Mouse (Mus musculus) v-Abl transformed pro-B cells (cell line): ENCODE results near the gene Gm28048.

ENCODE experiments used
- in situ Hi-C, 2 experiments: fragments of 400-800 bp; cut with MboI; formaldehyde crosslinking; loops; one replicate each; pipeline ENCODE4 v1.15.1; 2025; ENCODE audit not compliant: unreplicated experiment in 2 of 2

Gm28048 gene

DNA sequence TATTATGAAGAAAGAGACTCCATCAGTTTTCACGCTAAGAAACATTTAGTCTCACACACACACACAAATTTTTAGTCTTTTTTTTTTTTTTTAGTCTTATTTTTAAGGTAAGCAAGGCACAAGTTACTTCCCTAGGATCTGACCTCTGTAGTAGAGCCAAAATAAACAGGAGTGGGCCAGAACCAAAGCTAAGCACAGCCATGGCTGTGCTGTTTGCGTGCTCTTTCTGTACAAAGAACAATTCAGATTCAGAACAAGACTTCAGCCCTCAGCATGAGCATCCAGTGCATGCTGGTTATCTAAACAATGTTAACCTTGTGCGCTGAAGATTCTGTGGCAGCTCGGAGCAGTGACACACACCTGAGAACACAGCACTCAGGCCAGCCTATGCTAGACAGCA, 17.5 kb downstream of the Gm28048 start:
- in situ Hi-C loops: no loop called here

DNA sequence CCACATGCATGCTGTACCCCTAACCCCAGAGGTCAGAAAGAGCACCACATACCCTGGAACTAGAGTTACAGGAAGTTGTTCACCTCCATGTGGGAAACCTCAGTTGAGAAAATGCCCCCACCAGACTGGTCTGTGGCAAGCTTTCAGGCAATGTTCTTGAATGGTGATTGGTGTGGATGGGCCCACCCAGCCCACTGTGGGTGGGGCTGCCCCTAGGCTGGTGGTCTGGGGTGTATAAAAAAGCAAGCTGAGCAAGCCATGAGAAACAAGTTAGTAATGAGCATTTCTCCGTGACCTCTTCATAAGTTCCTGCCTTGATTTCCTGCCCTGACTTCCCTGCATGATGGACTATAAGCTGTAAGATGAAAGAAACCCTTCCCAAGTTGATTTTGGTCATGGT, 19.8 kb downstream of the Gm28048 start:
- in situ Hi-C loops: no loop called here

DNA sequence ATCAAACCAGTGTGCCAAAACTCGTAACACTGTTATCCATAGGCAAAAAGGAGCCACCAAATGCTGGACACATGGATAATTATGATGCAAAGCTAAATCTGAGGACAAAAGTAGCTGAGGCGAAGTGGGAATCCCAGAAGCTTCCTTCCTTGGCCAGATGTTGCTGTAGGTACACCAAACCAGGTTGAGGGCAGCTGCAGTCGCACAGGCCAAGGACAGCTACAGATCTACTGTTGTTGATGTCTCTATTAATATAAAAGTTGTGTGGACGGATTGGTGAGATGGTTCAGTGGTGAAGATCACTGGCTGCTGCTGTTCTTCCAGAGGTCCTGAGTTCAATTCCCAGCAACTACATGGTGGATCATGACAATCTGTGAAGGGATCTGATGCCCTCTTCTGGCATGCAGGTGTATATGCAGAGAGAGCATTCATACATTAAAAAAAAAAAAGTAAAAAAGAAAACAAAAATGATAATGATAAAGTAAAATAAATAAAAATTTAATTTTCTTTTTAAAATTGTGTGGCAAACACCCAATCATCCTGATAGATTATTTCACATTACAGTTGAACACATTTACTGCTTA, 24.0 kb downstream of the Gm28048 start:
- in situ Hi-C loops: loop anchor here (5.0 to 10.0 kb wide), 7 partner anchors 96 to 731 kb away; partner anchors contain the start of gene B3gnt2 (in 1 of the 2)

DNA sequence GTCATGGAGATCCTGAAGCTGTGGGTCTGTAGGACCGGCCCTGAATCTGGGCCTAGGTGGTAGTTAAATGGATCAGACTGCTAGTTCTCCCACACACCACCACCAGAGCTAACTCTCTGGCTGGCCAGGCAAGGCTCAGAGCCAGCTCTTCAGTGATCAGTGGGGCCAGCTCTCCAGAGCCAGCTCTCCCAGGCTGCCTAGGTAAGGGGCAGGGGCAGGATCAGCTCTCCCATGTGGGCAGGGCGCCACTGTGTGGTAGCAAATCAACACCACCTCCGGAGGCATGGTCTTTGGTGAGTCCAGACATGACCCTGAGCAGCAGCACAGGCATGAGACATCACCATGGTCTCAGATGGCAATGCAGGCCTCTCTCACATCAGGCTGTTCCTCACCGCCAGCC, 25.1 kb downstream of the Gm28048 start:
- in situ Hi-C loops: loop anchor here (5.0 to 10.0 kb wide), 7 partner anchors 95 to 730 kb away; partner anchors contain the start of gene B3gnt2 (in 1 of the 2)

DNA sequence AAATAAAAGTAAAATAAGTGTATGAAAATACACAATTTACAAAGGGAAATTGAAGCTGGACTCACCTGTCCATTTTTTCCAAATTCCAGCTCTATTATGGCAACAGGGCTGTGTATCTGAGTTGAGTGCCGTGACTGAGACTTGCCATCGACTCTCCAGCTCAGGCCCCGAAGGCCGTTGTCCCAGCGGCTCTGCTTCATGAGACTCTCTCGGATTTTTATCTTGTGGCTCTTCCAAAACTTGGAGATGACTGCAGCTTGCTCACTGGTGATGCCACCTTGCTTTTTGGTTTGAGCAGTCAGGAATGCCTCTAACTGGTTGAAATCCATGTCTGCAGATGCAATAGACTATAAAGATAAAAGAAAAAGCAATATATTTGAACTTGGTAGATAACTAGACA, 25.5 kb downstream of the Gm28048 start:
- in situ Hi-C loops: loop anchor here (5.0 to 10.0 kb wide), 7 partner anchors 94 to 729 kb away; partner anchors contain the start of gene B3gnt2 (in 1 of the 2)

DNA sequence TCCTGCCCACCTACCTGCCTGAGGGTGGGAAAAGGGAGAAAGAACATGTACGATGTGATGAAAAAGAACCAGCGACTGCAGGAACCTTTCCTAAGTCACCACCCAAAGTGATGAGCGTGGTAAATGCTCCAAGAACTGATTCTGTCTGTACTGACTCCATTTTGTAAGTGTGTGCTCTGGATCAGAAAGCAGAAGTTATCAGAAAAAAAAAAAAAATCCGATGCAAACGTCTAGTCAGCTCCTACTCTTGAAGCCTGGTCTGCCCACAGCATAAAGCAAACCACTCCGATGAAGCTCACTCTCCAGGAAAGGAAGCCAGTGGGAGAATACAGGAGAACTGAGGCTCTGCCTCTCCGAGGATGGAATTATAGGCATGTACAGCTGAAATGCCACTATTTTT, 29.2 kb downstream of the Gm28048 start:
- in situ Hi-C loops: loop anchor here (5.0 to 10.0 kb wide), 2 partner anchors 85 to 248 kb away; no protein-coding TSS in a partner anchor

DNA sequence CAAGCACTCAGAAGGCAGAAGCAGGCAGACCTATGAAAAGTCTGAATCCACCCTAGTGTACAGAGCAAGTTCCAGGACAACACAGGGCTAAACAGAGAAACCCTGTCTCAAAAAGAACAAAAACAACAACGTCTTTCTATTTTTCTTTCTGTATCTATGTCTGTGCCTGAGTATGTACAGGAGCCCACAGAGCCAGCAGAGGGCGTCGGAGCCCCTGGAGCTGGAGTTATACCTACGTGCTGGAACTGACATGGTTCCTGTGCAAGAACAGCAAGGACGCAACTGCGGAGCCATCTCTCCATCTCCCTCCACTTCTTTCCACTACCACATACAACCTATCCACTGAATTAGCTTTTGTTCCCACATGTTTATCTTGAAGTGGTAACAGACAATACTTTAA, 31.8 kb downstream of the Gm28048 start:
- in situ Hi-C loops: loop anchor here (5.0 to 10.0 kb wide), 2 partner anchors 83 to 245 kb away; no protein-coding TSS in a partner anchor

DNA sequence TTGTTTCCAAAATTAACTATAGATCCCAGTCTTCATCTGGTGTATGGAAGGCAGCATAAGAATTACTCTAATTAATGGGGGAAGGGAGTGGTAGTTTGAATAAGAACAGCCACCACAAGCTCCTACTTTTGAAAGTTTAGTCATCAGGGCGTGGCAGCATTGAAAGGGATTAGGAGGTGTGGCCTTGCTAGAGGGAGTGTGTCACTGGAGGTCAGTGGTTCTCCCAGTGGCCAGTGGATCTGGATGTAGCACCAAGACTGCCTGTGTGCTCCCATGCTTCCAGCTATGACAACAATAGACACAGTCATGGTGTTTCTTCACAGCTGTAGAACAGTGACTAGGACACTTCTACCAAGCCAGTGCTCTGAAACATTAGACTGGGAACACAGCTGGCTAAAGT, 32.8 kb downstream of the Gm28048 start:
- in situ Hi-C loops: no loop called here

DNA sequence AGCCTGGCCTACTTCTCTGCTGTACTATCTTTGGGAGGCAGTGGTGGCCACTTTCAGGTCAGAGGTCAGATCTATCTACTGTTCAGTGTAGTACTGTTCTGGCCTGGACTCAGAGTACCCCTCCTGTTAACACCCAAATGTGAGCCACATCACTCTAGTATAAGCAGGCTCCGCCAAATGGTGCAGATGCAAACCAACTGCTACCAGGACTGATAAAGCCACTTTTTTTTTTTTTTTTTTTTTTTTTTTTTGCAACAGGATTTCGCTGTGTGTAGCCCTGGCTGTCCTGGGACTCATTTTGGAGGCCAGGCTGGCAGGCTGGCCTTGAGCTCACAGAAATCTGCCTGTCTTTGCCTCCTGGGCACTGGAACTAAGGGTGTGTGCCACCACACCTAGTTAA, 42.9 kb downstream of the Gm28048 start:
- in situ Hi-C loops: loop anchor here (5.0 kb wide), 2 partner anchors 37 to 42 kb away; no protein-coding TSS in a partner anchor

DNA sequence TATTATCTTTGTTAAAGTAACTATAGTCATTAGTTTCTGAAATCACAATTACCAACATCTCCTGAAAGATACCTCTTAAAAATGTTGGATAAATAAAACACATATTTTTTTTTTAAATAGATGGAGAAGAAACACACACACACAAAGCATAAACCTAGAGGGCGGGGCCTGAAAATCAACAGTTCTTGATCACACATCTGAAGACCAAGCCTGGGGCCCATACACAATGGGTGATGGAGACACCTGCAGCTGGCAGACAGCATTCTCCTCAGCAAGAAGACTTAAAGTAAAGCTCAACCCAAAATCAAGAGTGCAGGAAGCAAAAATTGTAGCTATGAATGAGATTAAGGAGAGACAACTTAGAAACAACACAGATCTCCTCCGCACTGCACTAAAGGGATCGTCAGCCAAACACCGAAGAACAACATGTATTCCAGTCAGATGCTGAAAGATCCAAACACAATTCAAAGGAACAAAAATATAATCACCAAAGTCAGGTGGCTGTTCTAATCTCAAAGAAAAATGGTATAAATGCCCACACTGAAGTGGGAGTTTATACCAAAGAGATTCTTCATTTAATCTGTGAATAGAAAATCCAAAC, 44.1 kb downstream of the Gm28048 start:
- in situ Hi-C loops: loop anchor here (5.0 kb wide), 2 partner anchors 36 to 41 kb away; no protein-coding TSS in a partner anchor

DNA sequence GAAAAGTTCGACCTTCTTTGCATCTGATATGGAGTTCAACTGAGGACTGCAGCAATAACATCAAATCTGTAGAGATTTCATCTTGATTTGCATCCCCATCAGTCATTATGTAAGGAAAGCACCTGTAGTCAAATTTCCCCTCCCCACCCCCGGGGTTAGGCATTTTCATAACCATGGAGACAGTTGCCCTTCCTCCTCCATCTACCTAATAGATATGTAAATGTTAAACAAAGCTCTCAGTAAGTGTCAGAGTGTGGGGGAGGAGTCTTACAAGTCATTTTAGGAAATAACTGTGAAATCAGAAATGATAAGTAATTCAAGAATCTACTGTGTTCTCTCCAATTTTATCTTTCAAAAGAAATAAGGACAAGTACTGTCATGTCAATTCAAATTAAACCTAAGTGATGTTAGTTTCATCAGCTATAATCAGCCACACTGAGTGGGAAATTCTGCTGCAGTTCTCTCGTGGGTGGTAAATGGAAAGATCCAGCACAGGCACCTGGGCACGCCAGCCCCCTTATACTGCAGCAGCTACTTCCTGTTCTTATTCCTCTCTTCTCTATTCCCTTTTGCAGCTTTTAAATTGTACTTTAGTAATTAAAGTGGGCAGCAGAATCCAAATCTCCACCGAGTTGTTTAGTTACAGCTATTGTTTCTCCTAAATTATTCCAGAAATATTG, 45.3 kb downstream of the Gm28048 start:
- in situ Hi-C loops: loop anchor here (5.0 kb wide), 2 partner anchors 34 to 39 kb away; no protein-coding TSS in a partner anchor

DNA sequence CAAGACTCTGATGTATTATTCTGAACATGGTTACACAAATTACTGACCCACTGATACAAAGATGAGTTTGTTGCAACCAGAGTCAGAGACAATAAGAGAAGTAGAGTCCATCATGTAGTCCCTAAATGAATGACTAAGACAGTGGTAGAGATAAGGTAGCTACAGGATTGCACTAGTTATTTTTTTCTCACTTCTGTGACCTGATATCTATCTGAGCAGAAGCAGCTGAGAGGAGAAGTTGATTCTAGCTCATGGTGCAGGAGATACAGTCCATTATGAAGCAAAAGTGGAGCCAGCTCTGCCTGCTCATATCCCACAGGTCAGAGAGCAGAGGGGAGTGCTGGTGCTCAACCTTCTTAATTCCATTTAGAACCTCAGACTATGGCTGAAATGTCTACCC, 49.7 kb downstream of the Gm28048 start:
- in situ Hi-C loops: no loop called here

DNA sequence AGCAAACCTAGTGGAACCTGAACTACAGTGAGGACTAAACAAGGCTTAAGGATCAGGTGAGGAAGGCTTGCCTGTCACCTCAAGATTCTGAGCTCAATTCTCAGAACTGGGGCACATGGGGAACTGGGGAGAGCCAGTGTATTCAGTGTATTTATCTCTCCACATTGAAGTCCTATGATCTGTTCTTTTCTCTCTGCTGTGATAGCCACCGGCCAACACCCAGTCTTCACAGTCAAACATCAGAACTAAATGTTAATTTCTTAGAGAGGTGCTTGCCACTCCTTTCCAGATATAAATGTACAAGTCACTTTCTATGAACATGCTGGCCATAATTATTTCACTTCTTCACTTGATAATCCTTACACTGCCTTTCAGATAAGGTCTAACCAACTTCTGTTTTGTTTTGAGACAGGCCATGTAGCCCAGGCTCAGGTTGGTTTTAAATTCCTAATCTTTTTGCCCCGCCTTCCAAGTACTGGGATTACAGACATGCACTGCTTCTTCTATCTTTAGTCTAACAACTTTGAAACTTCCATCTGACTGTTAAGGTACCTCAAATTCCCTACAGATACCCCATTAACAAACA, 50.5 kb downstream of the Gm28048 start:
- in situ Hi-C loops: no loop called here

DNA sequence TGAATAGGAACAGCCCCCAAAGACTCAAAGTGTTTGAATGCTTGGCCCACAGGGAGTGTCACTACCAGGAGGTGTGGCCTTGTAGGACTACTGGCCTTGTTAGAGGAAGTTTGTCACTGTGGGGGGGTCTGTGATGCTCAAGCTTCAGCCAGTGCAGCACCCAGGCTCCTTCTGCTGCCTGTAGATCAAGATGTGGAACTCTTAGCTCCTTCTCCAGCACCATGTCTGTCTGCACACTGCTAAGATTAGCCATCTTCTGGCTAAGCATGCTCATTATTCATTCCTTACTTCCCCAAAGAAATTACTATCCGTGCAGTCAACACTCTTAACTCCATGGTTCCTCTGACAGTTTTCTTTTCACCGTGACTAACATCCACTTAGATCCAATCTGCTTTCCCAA, 51.8 kb downstream of the Gm28048 start:
- in situ Hi-C loops: no loop called here

DNA sequence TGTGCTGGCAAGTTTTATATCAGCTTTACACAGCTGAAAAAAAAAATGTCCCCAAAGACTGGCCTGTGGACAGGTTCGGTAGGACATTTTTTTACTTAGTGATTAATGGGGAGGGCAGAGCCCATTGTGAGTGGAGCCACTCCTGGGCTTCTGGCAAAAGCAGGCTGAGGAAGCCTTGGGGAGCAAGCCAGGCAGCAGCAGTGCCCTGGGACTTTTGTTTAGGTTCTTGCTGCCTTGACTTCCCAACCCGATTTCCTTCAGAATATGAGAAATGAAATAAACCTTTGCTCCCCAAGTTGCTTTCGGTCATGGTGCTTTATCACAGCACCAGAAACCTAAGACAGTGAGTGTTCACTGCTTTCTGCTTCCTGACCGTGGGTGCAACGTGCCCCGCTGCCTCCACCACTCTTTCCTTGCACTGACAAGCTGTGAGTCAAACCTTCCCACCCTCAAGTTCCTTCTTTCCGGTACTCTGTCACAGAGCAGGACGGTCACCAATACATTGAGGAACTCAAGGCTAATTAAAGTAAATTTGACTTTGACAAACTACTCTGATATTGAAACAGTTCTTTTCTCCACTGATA, 53.2 kb downstream of the Gm28048 start:
- in situ Hi-C loops: no loop called here

DNA sequence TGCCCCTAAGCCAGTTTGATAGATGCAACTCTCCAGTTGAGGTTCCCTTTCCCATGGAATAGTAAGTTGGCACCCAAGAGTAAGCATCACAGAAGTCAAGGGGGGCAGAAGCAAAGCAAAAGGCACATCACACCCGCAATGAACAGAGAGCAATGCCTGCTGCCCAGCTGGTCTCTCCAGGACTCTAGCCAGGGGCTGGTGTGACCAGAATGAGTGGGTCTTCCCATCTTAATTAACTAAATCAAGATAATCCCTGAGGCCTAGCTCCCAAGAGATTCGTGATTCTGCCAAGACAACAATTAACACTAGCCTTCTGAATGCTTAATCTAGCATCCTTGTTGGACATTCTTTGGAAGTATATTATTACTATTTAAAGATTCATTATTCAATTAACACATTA, 58.3 kb downstream of the Gm28048 start:
- in situ Hi-C loops: no loop called here

DNA sequence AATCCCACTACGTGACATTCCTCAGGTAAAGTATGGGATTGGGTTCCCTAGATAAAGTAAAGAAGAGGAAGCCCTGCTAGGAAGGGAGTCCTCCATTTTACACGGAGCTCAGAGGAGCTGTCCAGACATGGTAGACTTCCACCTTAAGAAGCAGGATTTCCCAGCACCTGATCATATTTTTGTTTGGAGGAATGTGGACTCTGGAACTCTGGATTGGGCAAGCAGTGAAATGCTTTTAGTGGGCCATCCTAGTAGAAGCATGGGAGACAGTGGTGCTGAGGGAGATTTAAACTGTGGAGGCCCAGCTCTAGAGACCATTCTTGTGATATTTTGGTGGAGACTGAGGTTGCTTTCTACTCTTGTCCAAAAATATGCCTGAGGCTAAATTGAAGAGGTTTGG, 59.3 kb downstream of the Gm28048 start:
- in situ Hi-C loops: no loop called here

DNA sequence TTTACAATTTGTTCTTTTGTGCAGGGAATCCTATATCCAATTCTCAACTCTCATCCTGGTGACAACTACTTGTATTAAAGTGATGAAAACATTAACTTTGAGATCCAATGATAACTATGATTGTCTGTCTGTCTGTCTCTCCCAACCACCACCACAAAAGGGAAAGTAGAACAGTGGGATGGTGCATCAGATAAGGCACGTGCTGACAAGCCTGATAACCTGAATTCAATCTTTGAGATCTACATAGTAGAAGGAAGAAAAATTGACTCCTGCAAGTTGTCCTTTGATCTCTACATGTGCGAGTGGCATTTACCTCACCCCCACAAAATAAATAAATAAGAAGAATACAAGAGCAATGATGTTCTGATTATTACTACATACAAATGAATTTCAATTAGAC, 62.6 kb downstream of the Gm28048 start:
- in situ Hi-C loops: no loop called here

DNA sequence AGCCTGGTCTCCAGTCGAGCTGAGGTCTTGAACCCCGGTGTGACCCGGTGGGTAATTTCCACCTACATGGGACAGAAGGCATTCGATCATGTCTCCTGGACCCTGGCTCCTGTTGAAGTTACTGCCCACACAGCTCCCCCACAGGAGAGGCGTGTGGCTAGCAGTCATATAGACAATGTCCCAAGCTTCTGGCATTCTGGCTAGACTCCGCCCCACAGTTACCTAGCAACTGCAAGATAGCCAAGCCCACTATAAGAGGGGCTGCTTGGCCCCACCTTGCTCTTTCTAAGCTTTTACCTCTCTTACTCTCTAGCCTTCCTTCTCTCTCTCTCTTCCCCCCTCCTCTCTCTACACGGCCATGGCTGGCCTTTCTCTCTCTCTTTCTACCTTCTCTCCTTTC, 64.1 kb downstream of the Gm28048 start:
- in situ Hi-C loops: no loop called here

DNA sequence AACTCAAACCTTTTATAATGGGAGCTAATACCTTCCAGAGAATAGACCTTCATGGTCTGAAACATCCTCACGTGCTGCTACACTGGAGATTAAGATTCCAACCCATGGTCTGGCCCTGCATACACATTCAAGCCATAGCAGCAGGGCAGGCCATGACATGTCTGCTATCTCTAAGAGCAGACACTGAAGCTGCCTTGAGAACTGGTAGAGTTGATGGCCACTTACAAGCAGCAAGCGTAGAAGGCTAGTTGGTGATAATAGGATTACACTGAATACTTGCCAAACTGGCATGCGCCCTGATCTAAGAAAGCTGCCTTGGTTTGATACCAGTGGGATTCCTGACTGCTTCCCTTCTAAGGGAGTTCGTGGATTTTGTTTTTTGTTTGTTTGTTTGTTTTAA, 68.1 kb downstream of the Gm28048 start:
- in situ Hi-C loops: no loop called here

DNA sequence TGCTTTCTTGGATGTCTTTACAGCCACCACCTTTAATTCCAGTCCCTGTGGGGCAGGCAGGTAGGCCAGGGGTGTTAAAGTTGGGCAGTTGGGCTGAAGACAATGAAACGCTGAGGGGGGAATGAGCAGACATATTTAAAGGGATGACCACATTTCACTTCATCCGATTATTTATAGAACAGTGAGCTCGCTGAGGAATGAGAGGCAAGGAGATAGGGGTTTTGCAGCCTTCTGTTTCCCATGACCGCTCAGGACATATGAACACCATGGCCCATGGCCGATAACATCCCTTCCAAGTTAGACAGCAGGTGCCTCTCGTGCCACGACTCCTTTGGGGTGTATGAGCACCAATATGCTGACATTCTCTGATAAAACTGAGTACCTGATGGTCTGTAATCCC, 70.1 kb downstream of the Gm28048 start:
- in situ Hi-C loops: no loop called here
